Mouse (Mus musculus) embryonic facial prominence, embryonic 10.5 days (tissue): ENCODE measurements around the gene Calhm1. TPM values are rescaled to one million over a fixed set of nuclear protein-coding genes. Genes with fewer than 3 reads are reported as not detected.

Experiments used
- DNase-seq: peaks from one replicate; pipeline ENCODE4 v3.0.0-alpha.2; 2017; ENCODE audit warnings: low spot score
- H3K27ac ChIP-seq: fragments of 300-500 bp; sonication (generic); replicated peaks from 2 replicates; pipeline ENCODE4 v1.5.1; 2016; ENCODE audit warnings: mild to moderate bottlenecking
- H3K27me3 ChIP-seq: fragments of 300-500 bp; sonication (generic); replicated peaks from 2 replicates; pipeline ENCODE4 v1.6.1; 2016; ENCODE audit warnings: low read depth, mild to moderate bottlenecking; ENCODE audit not compliant: poor library complexity, severe bottlenecking
- H3K36me3 ChIP-seq: fragments of 300-500 bp; sonication (generic); replicated peaks from 2 replicates; pipeline ENCODE4 v1.6.1; 2016; ENCODE audit warnings: mild to moderate bottlenecking, moderate library complexity
- H3K4me1 ChIP-seq: fragments of 300-500 bp; sonication (generic); 2 replicates; pipeline ENCODE4 v1.6.1; 2016
- H3K4me3 ChIP-seq: fragments of 300-500 bp; sonication (generic); 2 replicates; pipeline ENCODE4 v1.5.1; 2016; ENCODE audit warnings: mild to moderate bottlenecking, moderate library complexity
- H3K9me3 ChIP-seq: fragments of 300-500 bp; sonication (generic); 2 replicates; pipeline ENCODE4 v1.6.1; 2016; ENCODE audit warnings: mild to moderate bottlenecking
- WGBS: fragments of 180-500 bp; shearing (Covaris S2); methylation state at CpG from one replicate; pipeline ENCODE4 v1.1.7; 2016; 5-methylcytosine and 5-hydroxymethylcytosine counted together
- polyA plus RNA-seq: library from polyadenylated mRNA; unstranded; fragments of >200 nt; fragmentation: Nextera tagmentation; extraction: Ambion mirVana; gene quantifications from 2 replicates; pipeline ENCODE4 v1.2.1, GENCODE M21; 2016

Calhm1 gene
- polyA plus RNA-seq, 1 experiment from 2014 or later: not detected

- WGBS: 46% methylated on average over 4 of the region's 4 CpGs
- Histone ChIP-seq H3K27ac (no peak overlapping the region), H3K27me3 (no peaks in the 10 kb centered on the region), H3K4me3 (no peak overlapping the region), H3K36me3 (peaks cover 92% of the 10 kb centered on the region), H3K4me1 (no peaks in the 10 kb centered on the region), H3K9me3 (no peaks in the 10 kb centered on the region)
- no peak for DNase-seq
Observed at GRCm38 (mm10) chr19:47121054-47121453, 23.0 kb downstream of the Calhm1 start.

- 88% methylated on average over 2 of the region's 2 CpGs for WGBS
- DNase-seq: no peak
- Histone ChIP-seq H3K36me3 (peaks cover 92% of the 10 kb centered on the region), H3K27ac (no peak overlapping the region), H3K4me1 (no peaks in the 10 kb centered on the region), H3K9me3 (no peaks in the 10 kb centered on the region), H3K4me3 (no peak overlapping the region), H3K27me3 (no peaks in the 10 kb centered on the region)
Observed at GRCm38 (mm10) chr19:47118634-47119033, 25.4 kb downstream of the Calhm1 start.

GRCm38 (mm10) chr19:47104641-47105271 is 39.3 kb downstream of the Calhm1 start:
- H3K27ac ChIP-seq: no peak overlapping the region
- no peaks in the 10 kb centered on the region for H3K9me3 ChIP-seq
- WGBS: 93% methylated on average over 9 of the region's 9 CpGs
- no peak overlapping the region for H3K4me3 ChIP-seq
- H3K27me3 ChIP-seq: no peaks in the 10 kb centered on the region
- H3K36me3 ChIP-seq: peaks cover 100% of the 10 kb centered on the region
- DNase-seq: no peak
- H3K4me1 ChIP-seq: no peaks in the 10 kb centered on the region

- Histone ChIP-seq H3K9me3 (no peaks in the 10 kb centered on the region), H3K4me1 (no peaks in the 10 kb centered on the region), H3K36me3 (peaks cover 100% of the 10 kb centered on the region), H3K27ac (no peak overlapping the region), H3K4me3 (no peak overlapping the region), H3K27me3 (no peaks in the 10 kb centered on the region)
- no peak for DNase-seq
- 89% methylated on average over 5 of the region's 5 CpGs for WGBS
Observed at GRCm38 (mm10) chr19:47101080-47101479, 43.0 kb downstream of the Calhm1 start.

Other genes with a start within 250 kb of the Calhm1 start
- gene Ina, start 129.6 kb downstream of the Calhm1 start, polyA plus RNA-seq: 24.3 and 28.3 TPM in 2 replicates
- gene Nt5c2, start 129.1 kb downstream of the Calhm1 start, polyA plus RNA-seq: 73.7 and 74.1 TPM in 2 replicates
- gene Pcgf6, start 93.3 kb downstream of the Calhm1 start, polyA plus RNA-seq: 36.1 and 36.5 TPM in 2 replicates
- 7.2 and 7.5 TPM in 2 replicates for gene Taf5, start 76.5 kb downstream of the Calhm1 start, polyA plus RNA-seq
- gene Usmg5, start 53.6 kb downstream of the Calhm1 start, polyA plus RNA-seq: 1,163 and 1,191 TPM in 2 replicates
- gene Pdcd11, start 53.5 kb downstream of the Calhm1 start, polyA plus RNA-seq: 14.6 TPM in 2 replicates
- 2.8 TPM in 2 replicates for gene Calhm2, start 6.0 kb downstream of the Calhm1 start, polyA plus RNA-seq
- gene Calhm3, start 13.5 kb upstream of the Calhm1 start, polyA plus RNA-seq: not detected in 2 replicates
- 6.4 TPM in 2 replicates for gene Neurl1a, start 34.6 kb upstream of the Calhm1 start, polyA plus RNA-seq